Mouse (Mus musculus) spleen, embryonic (tissue): Measurements from ENCODE around the gene Kpna7.

Experiments
- CTCF ChIA-PET: fragments of 350-600 bp; sonication (Branson Sonifier 250); formaldehyde crosslinking; loops from one replicate; lab custom pipeline; 2022; lab: Charles Lee

The Kpna7 gene

GRCm38 (mm10) chr5:144964465-144964864 is 119.4 kb downstream of the Kpna7 start:
- CTCF ChIA-PET = interaction anchor here (0.9 kb wide), 1 partner anchor 175 kb away, joined by 3 read pairs; no protein-coding TSS in a partner anchor

- CTCF ChIA-PET = interaction anchor here (0.6 kb wide), 1 partner anchor 33 kb away, joined by 11 read pairs; no protein-coding TSS in a partner anchor
Measured at GRCm38 (mm10) chr5:144963817-144964261, 120.0 kb downstream of the Kpna7 start.

GRCm38 (mm10) chr5:144963401-144963800 is 120.4 kb downstream of the Kpna7 start:
- CTCF ChIA-PET = interaction anchor here (0.6 kb wide), 1 partner anchor 33 kb away, joined by 11 read pairs; no protein-coding TSS in a partner anchor

- CTCF ChIA-PET = no interaction called here
Measured at GRCm38 (mm10) chr5:144958271-144958670, 125.6 kb downstream of the Kpna7 start.

GRCm38 (mm10) chr5:144954432-144954831 is 129.4 kb downstream of the Kpna7 start:
- CTCF ChIA-PET = no interaction called here

- CTCF ChIA-PET = no interaction called here
Measured at GRCm38 (mm10) chr5:144952592-144952991, 131.2 kb downstream of the Kpna7 start.

GRCm38 (mm10) chr5:144950428-144951051 is 133.3 kb downstream of the Kpna7 start:
- CTCF ChIA-PET = no interaction called here

GRCm38 (mm10) chr5:144949856-144950255 is 134.0 kb downstream of the Kpna7 start:
- CTCF ChIA-PET = no interaction called here

GRCm38 (mm10) chr5:144948422-144948821 is 135.4 kb downstream of the Kpna7 start:
- CTCF ChIA-PET = no interaction called here

GRCm38 (mm10) chr5:144948002-144948401 is 135.8 kb downstream of the Kpna7 start:
- CTCF ChIA-PET = no interaction called here

- CTCF ChIA-PET = no interaction called here
Measured at GRCm38 (mm10) chr5:144946032-144946431, 137.8 kb downstream of the Kpna7 start.

- CTCF ChIA-PET = no interaction called here
Measured at GRCm38 (mm10) chr5:144944932-144945331, 138.9 kb downstream of the Kpna7 start.

- CTCF ChIA-PET = no interaction called here
Measured at GRCm38 (mm10) chr5:144944370-144944769, 139.5 kb downstream of the Kpna7 start.

GRCm38 (mm10) chr5:144943346-144943745 is 140.5 kb downstream of the Kpna7 start:
- CTCF ChIA-PET = no interaction called here

- CTCF ChIA-PET = no interaction called here
Measured at GRCm38 (mm10) chr5:144942431-144942830, 141.4 kb downstream of the Kpna7 start.

- CTCF ChIA-PET = no interaction called here
Measured at GRCm38 (mm10) chr5:144940904-144941303, 142.9 kb downstream of the Kpna7 start.

GRCm38 (mm10) chr5:144937304-144937703 is 146.5 kb downstream of the Kpna7 start:
- CTCF ChIA-PET = no interaction called here
